Mouse (Mus musculus): Measurements from ENCODE around the gene Trim15.

GRCm38 (mm10) chr17:36828488-36828887, 38.5 kb downstream of the Trim15 start:
- TF ChIP-seq GATA1 (IDR thresholded peaks at IDR 0.05; ENCODE audit: borderline replicate concordance, low read length) (no peak), FLI1 (IDR thresholded peaks at IDR 0.05; ENCODE audit: low read length) (no peak)

All from megakaryocyte, embryonic 14.5 days (primary cell).